Mouse (Mus musculus) left cerebral cortex, postnatal 25 days (tissue): ENCODE results near the gene Mcf2l. TPM values are rescaled to one million over a fixed set of nuclear protein-coding genes. Genes with fewer than 3 reads are reported as not detected.

Experiments
- DNase-seq, 2 experiments: peaks; one replicate each; pipeline ENCODE4 v3.0.0; 2022; ENCODE audit warnings: low spot score in 2 of 2, mixed read lengths in 1 of 2
- intact Hi-C: fragments of 180-260 bp; cut with DNase I; formaldehyde crosslinking; loops from one replicate; pipeline ENCODE4 v1.15.1; 2025
- total RNA-seq, 2 experiments: library from RNA; stranded (reverse); gene quantifications; 2 replicates each; pipeline ENCODE4 v1.2.3; 2021

The Mcf2l gene
- total RNA-seq, 2 experiments from 2014 or later = 241 to 256 TPM

DNA sequence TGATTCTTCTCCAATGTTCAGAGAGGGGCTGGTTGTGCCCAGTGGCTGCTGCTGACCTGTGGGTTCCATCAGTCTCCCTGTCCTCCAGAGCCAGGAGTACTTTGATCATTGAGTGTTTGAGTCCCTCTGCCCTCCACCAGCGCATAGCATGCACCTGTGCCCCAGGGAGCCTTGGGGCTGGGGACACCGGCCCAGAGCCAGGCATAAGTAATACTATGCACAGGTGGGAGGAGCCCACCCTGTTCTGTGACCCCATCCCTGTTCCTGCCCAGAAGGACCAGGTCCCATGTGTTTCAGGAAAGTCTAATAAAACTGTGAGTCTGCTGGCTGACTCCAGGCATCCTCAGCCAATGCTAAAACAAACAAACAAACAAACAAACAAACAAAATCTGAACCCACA, 104.7 kb downstream of the Mcf2l start:
- intact Hi-C loops = loop anchor here (5.0 kb wide), 2 partner anchors 81 to 234 kb away; no protein-coding TSS in a partner anchor
- DNase-seq = no peak

DNA sequence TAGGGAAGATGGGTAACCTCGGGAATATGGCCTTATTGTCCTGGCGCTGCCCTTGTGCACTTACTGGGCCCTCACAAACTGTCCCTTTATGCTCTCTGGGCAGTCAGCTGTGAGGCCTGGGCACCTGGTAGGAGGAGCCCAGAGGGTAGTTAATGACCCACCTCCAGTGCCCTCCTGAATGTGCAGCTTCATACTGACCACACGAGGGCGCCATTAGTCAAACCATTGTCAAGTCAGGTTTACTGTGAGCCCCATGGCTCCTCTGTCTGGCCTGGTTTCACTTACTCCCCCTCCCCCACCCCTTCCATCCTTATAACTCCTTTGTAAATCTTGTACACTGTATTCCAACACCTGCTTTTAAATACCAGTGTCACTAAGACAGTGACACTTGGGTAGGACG, 105.1 kb downstream of the Mcf2l start:
- DNase-seq = peak in 1 of 2 experiments; percentile 59
- intact Hi-C loops = loop anchor here (5.0 kb wide), 2 partner anchors 81 to 234 kb away; no protein-coding TSS in a partner anchor

DNA sequence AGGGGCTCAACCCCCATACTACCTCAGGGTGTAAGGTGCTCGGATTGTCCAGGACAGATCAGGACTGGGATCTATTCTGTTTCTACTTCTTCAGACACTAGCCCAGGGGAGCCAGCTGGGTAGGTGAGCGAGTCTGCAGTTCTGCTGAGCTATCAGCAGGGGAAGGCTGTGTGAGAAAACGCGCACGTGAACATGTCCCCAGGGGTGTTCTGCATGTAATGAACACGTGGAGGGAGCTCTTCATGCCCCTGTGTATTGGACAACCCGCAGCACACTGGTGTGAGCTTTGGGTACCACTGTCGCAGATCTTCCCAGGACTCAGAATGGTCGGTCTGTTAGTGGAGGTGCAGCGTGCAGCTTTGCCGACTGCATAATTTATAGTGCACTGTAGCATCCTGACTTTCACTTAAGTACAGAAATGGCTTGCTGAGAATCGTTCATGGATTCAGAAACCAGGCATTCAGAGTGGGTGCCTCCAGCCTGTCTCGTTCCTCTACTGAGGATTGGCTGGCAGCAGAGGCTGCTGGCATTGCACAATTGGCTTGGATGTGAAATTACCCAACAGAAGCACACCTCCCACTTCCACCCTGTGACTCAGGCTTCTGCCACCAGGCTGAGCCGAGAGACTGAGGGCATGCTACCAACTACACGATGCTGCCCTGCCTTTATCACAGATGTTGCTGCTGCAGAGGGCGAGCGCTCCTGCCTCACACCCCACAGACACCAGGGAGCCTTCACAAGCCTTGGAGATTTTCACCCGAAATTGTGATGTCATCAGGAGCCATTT, 110.3 kb downstream of the Mcf2l start:
- intact Hi-C loops = loop anchor here (1.0 to 2.0 kb wide), 3 partner anchors 39 to 121 kb away; partner anchors contain the start of genes Cul4a and Pcid2
- DNase-seq = peak; percentile 85 to 98

DNA sequence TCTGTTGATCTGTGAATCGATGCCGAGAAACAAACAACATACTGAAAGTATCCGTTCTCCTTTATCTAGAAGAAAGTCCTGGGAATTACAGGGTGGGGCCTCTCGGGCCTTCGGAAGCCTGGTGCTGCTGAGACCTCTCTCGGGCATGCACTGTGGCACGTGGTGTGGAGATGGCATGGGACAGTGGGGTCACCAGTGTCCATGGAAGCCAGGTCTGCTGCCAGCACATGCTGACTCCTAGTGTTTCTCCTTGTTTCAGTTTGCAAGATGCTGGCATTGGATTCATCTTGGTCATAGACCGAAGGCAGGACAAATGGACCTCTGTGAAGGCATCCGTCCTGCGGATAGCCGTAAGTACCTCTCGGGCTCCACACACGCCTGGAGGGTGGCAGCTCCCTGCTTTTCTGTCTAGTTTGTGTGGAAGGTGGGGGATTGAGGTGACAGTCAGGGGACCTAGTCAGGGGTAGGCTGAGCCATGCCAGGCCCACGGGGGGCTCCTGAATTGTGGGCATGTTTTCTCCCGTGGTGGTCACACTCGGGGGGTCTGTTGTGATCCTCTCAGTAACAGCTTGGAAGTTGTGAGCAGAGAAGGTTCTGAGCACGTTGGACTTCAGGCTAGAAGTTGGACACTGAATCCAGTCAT, 111.1 kb downstream of the Mcf2l start:
- intact Hi-C loops = loop anchor here (1.0 to 2.0 kb wide), 4 partner anchors 38 to 121 kb away; partner anchors contain the start of genes Cul4a and Pcid2
- DNase-seq = peak; percentile 31 to 33

DNA sequence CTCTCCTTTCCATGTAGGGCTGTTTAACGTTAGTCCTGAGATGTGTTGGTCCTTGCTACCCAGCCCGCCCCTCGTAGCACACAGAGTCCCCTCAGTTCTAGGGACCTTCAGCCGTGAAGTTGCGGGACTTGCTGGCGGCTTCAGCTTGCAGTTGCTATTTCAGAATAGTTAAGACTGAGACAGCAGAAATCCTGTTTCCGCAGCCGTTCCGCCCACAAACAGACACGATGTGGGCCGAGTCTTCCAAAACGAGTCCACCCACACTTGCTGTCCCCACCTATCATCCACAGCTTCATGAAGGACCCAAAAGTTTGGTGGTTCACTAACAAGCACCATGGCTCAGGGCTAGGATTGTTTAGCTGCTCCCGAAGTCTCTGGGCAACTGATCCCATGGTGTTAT, 111.7 kb downstream of the Mcf2l start:
- intact Hi-C loops = loop anchor here (1.0 to 2.0 kb wide), 2 partner anchors 38 to 69 kb away; no protein-coding TSS in a partner anchor

DNA sequence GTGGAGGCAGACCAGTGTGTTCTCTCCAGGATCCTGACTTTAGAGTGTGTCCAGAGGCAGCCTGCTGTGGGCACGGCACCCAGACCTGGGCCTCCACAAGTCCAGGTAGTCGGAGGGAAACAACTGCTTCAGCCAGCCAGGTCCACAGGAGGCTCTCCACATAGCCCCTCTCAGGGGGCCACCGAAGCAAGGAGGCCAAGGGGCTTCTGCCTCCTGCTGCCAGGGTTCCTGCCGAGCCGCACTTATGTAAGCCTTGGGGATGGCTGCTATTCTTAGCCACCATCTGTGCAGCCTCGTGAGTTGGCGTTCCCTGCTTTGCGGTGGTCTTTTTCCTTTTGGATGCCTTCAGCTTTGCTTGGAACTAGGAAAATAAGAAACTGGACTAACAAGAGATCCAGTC, 114.0 kb downstream of the Mcf2l start:
- intact Hi-C loops = no loop called here
- peak; percentile 84 to 94 for DNase-seq

More for the DNA sequence above, 111.7 kb downstream of the Mcf2l start:
- DNase-seq = peak; percentile 76 to 94

DNA sequence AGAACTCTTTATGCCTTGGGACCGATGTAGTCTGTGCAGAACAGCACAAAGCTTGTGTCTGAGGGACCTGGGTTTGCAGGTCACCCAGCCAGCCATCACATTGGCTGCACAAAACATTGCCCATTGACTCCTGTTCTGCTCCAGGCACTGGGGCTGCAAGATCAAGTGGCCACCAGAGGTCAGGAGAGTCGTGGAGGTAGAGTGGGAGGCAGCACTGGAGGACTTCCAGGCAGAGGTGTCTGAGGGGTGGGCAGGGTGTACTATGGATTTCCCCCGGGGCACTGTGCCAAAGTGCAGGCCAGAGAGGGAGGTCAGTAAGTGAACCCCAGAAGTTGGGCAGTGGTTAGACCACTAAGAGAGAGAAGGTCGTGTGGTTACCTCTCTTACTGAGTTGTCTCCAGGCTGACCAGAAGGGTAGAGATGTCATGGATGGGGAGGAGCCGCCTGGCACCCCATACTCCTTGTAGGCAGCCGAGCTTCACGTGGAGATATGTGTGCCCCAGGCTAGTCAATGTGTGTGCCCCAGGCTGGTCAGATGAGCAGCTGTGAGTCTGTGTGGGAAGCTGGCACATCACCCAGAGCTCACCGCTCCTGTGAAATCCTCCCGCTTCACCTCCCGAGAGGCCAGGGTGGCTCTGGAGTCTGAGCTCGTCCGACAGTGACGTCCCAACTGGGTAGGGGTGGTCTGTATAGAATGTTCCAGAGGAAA, 115.3 kb downstream of the Mcf2l start:
- intact Hi-C loops = loop anchor here (1.0 kb wide), 1 partner anchor 116 kb away; the partner anchor contains the start of genes Cul4a and Pcid2

DNA sequence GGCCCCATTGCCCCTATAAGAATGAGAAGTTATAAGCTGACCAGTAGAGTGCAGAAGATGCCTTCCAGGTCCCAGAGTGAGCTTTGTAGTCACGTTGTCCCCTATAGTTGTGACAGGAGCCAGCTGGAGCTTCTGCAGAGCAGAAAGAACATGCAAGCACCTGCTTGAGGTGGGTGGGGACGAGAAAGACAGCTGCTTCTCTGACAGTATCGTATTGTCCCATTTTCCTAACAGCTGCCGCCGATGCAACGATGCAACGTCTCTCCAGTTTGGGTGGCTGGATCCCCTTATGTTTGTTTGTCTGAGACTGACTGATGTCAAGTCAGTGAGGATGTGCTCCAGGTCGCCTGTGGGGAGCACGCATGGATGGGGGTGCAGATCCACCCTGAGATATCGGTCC, 117.8 kb downstream of the Mcf2l start:
- intact Hi-C loops = no loop called here
- peak in 1 of 2 experiments; percentile 39 for DNase-seq

More for the DNA sequence above, 115.3 kb downstream of the Mcf2l start:
- peak in 1 of 2 experiments; percentile 55 for DNase-seq

DNA sequence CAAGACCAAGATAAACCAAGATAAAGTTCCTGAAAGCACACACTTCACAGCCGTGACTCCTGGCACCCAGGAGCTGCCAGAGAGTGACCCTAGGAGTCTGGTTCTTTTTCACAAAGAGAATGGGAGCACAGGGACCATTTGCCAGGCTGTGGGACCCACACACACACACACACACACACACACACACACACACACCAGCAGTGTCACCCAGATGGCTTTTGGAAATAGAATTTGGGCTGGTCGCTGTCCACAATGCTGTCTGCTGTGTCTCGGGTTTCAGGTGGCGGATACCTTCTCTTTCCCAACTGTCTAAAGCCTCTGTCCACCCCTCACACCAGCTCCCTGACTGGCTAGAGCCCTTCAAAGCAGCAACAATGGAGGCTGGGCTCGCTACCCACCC, 120.9 kb downstream of the Mcf2l start:
- intact Hi-C loops = no loop called here
- DNase-seq = no peak

DNA sequence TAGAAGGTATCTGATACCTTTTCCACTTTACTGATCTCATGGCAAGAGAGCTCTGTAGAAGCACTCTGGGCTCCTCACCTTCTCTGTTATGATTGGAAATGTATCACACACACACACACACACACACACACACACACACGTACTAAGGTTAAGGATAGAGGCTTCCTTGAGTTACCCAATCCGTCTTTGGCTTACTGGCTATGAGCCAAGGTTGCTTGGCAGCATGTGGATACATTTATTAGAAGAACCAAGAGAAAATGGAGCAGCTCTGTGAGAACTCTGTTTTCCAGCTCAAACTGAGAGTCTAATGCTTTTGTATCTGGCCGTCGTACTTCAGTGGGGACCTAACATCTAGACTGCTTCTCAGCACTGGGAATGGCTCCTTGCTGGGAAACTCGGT, 121.9 kb downstream of the Mcf2l start:
- intact Hi-C loops = no loop called here
- peak; percentile 39 to 43 for DNase-seq

DNA sequence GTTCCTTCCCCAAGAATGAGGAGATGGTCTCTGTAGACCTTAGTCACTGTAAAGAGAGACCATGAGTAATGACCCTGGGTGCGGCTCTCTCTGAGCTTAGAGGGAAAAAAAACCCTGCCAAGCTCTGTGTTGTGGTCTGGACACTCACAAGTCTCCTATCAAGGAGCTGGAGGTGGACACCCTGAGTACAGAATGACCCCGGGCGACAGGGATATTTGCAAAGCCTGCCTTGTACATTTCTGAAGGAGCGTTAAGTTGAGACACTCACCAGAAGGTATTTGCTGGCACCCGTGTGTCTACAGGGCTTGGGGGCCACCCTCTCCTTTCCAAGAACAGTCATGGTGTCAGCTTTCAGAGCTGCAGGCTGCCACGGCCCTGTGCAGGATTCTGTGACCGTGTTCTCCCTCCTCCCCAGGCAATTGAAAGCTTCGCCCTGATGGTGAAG, 123.2 kb downstream of the Mcf2l start:
- DNase-seq = no peak
- intact Hi-C loops = no loop called here

DNA sequence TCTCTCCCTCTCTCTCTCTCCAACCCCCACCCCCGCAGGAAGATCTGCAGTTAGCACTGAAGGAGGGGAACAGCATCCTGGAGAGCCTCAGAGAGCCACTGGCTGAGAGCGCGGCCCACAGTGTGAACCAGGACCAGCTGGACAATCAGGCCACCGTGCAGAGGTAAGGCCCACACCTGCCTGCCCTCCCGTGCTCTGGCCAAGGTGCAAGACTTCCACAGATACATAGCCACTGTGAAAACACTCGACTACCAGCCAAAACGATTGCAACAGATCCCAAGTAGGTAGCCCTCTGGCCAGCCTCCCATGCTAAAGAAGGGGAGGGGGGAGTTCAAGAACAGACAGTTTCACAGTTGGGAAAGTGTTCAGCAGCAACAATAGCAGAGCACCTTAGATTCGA, 124.7 kb downstream of the Mcf2l start:
- no peak for DNase-seq
- intact Hi-C loops = no loop called here

DNA sequence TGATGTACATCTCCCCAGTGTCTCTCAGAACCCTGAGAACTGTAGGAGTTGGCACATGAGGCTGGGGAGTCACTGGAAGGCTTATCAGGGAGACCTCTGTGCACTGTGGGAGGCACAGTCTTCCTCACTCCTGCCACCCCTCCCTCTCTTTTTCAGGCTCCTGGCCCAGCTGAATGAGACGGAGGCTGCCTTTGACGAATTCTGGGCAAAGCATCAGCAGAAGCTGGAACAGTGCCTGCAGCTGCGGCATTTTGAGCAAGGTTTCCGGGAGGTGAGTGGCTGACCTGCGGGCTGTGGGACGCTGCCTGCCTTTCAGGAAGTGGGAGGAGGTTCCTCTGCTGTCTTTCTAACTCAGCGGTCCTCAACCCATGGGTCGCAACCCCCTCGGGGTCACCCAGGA, 126.2 kb downstream of the Mcf2l start:
- intact Hi-C loops = no loop called here
- peak; percentile 31 to 67 for DNase-seq

DNA sequence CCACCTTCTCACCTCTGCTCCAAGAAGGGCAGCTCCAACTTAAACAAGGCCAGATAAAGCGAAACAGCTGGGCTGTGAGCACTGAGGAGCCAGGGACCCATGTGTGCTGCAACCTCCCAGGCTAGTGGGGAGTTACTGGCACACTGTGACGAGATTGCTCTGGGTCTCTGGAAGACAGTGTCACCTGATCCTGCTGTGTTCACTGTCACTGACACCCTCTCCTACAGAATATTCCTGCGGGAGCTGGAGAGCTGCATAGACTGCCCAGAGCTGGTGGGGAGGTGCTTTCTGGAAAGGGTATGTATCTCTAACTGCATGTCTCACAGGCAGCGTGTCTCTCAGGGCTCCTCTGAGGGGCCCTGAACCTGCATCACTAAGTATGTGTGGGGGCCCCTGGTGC, 133.9 kb downstream of the Mcf2l start:
- no peak for DNase-seq
- intact Hi-C loops = no loop called here

DNA sequence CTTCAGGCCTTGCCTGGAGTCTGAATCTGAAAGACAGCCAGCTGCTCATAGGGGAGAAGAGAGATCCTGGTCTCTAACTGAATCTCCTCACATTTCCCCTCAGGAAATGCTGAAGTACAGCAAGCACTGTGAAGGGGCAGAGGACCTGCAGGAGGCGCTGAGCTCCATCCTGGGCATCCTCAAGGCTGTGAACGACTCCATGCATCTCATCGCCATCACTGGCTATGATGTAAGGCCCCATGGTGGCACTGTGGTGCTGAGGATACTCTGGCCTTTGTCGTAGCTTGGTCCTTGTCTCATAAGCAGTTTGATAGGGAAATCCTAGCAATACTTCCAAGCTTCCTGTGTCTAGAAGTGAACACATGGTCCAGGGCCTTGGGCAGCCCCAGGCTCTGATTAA, 136.7 kb downstream of the Mcf2l start:
- intact Hi-C loops = no loop called here
- no peak for DNase-seq

DNA sequence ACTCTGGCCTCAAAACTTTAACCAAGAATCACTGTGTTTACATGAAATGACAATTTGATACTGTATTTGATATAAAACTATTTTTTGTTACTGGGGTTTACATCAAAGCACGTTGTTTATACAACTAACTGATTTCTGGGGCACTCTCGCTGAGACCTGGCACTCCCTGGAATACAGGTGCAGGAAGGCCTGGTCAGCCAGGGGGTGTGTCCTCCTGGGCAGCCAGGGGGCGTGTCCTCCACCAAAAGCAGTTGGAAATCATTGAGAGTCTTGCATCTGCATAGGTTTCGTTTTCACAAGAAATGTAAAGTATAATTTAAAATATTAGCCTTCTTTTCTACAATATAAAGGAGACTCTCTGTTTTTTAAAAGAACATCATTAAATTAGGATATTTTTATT, 146.0 kb downstream of the Mcf2l start:
- DNase-seq = no peak
- intact Hi-C loops = no loop called here

DNA sequence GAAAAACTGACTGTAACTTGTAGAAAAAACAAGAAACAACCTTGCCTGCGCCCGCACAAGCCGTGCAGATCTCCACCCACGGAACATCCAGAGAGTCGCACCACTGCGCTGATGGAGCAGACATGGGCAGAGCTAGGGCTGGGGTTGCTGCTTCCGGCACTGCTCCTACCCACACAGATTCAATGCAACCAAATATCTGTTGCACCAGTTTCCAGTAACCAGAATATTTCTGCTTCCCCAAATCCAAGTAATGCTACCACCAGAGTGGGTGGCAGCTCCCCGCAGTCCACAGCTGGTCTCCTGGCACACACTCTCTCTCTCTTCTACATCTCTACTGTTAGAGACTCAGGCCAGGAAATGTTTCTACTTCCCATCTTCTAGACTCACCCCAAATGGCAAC, 148.2 kb downstream of the Mcf2l start:
- intact Hi-C loops = loop anchor here (2.0 kb wide), 1 partner anchor 37 kb away; no protein-coding TSS in a partner anchor
- DNase-seq = peak; percentile 41 to 79

DNA sequence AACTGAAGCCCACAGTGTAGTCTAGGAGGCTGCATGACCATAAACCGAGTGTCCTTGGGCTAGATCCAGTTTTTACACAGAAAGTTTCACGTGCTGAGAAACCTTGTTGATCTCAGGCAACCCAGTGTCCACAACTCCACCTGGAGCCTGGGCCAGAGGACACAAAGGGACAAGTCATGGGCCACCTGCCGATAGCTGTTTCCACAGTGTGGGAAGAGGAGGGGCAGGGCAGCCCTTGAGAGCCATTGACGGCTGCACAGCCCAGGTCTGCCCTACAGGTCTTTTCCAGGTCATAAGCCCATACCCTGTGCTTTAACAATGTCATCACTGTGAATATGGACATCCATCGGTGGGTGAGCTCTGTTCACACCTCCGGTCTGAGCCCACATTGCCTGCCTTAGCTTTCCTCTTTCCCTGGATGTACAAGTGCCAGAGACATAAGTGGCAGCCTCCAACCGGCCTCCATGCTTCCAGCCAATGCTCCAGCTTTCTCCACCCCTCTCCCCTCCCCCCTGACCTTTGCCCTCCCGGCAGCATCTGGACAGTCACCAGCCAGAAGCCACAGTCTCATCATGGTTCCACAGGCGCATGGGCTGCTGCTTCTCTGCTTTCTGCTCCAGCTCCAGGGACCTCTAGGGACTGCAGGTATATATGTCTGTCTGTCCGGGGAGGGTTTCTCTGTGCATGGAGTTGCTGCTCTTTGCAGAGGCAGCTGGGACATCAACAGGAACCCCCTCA, 152.1 kb downstream of the Mcf2l start, which contains the start of gene F7:
F7 (plus strand) TSS at position 548 of the 738 bp plus-strand sequence.
- intact Hi-C loops = no loop called here
- DNase-seq = no peak

DNA sequence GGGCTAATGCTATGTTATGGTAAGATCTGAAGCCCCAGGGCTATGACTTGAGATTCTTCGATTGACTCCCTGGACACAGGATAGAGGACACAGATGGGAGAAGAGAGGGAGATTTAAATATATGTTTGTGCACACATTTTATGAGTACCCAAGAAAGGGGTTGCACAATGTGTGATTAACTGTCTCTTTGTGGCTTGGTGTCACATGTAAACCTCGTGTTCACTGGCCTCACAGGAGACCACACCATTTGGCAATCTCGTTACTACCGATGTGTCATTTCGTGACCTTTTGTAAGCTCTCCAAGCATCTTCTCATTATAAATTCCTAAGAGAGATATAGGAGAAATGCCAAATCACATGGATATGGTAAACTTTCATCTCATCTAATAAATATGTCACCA, 154.0 kb downstream of the Mcf2l start:
- no peak for DNase-seq
- intact Hi-C loops = loop anchor here (1.0 to 2.0 kb wide), 2 partner anchors 43 to 77 kb away; partner anchors contain the start of genes Cul4a and Pcid2
